Mouse (Mus musculus) embryonic facial prominence, embryonic 14.5 days (tissue): Measurements from ENCODE around the gene Sphkap. TPM values are rescaled to one million over a fixed set of nuclear protein-coding genes. Genes with fewer than 3 reads are reported as not detected.
A peak's percentile ranks its signal among the peaks of the same experiment; 100 is the strongest.

Experiments used
- ATAC-seq: fragments of 200-750 bp; cut with Nextera tagmentation; 2 replicates; pipeline ENCODE4 v1.8.0; 2017; ENCODE audit warnings: low read depth, moderate number of reproducible peaks, moderate TSS enrichment
- DNase-seq: peaks from one replicate; pipeline ENCODE4 v3.0.0-alpha.2; 2015; ENCODE audit warnings: low spot score
- H3K27ac ChIP-seq: fragments of 300-500 bp; sonication (generic); replicated peaks from 2 replicates; pipeline ENCODE4 v1.5.1; 2014; ENCODE audit warnings: low read depth, mild to moderate bottlenecking, low read length, moderate library complexity
- H3K27me3 ChIP-seq: fragments of 300-500 bp; sonication (generic); replicated peaks from 2 replicates; pipeline ENCODE4 v1.6.1; 2014; ENCODE audit warnings: low read length; ENCODE audit not compliant: control insufficient read depth, insufficient read depth
- H3K36me3 ChIP-seq: fragments of 300-500 bp; sonication (generic); 2 replicates; pipeline ENCODE4 v1.6.1; 2014; ENCODE audit warnings: low read length, mixed read lengths; ENCODE audit not compliant: control insufficient read depth, insufficient read depth
- H3K4me1 ChIP-seq: fragments of 300-500 bp; sonication (generic); 2 replicates; pipeline ENCODE4 v1.6.1; 2014; ENCODE audit warnings: antibody characterized with exemption, low read length; ENCODE audit not compliant: control insufficient read depth, insufficient read depth
- H3K4me2 ChIP-seq: fragments of 300-500 bp; sonication (generic); 2 replicates; pipeline ENCODE4 v1.6.1; 2014; ENCODE audit warnings: low read depth, mild to moderate bottlenecking, low read length, moderate library complexity, mixed read lengths
- H3K4me3 ChIP-seq: fragments of 300-500 bp; sonication (generic); 2 replicates; pipeline ENCODE4 v1.5.1; 2014; ENCODE audit warnings: low read depth, mild to moderate bottlenecking, low read length
- H3K9ac ChIP-seq: fragments of 300-500 bp; sonication (generic); 2 replicates; pipeline ENCODE4 v1.6.1; 2014; ENCODE audit warnings: low read depth, mild to moderate bottlenecking, low read length, moderate library complexity, mixed read lengths
- H3K9me3 ChIP-seq: fragments of 300-500 bp; sonication (generic); 2 replicates; pipeline ENCODE4 v1.6.1; 2016; ENCODE audit warnings: low read length; ENCODE audit not compliant: control insufficient read depth
- WGBS: fragments of 180-500 bp; shearing (Covaris S2); extraction: QIAGEN DNeasy Blood & Tissue Kit; methylation state at CpG from one replicate; pipeline ENCODE4 v1.1.7; 2014; 5-methylcytosine and 5-hydroxymethylcytosine counted together
- polyA plus RNA-seq: library from polyadenylated mRNA; unstranded; fragments of >200 nt; fragmentation: Nextera tagmentation; extraction: Ambion mirVana; gene quantifications from 2 replicates; pipeline ENCODE4 v1.2.1, GENCODE M21; 2014

Sphkap gene
- 2.3 and 2.5 TPM in 2 replicates for polyA plus RNA-seq

- 1% methylated on average over 9 of the region's 16 CpGs for whole genome bisulfite sequencing
- Histone ChIP-seq H3K4me3 (peak within 1 kb of the TSS; percentile 45), H3K27ac (no peak within 1 kb of the TSS), H3K36me3 (no peaks in the 10 kb centered on the region), H3K9ac (peak within 1 kb of the TSS; percentile 53), H3K9me3 (no peaks in the 10 kb centered on the region), H3K4me2 (peak within 1 kb of the TSS; percentile 84), H3K4me1 (no peaks in the 10 kb centered on the region), H3K27me3 (peaks cover 5% of the 10 kb centered on the region; the same call in 1 of the 2 replicates)
- ATAC-seq (peak; percentile 82), DNase-seq (peak; percentile 71)
Measured at GRCm38 (mm10) chr1:83408021-83408464, at the start of gene Sphkap. Sphkap (minus strand) TSS chr1:83408200.

- Histone ChIP-seq H3K4me3 (no peak overlapping the region), H3K36me3 (no peaks in the 10 kb centered on the region), H3K4me1 (no peaks in the 10 kb centered on the region), H3K27me3 (no peaks in the 10 kb centered on the region), H3K9ac (no peak overlapping the region), H3K4me2 (no peak overlapping the region), H3K27ac (no peak overlapping the region), H3K9me3 (no peaks in the 10 kb centered on the region)
- ATAC-seq (no peak), DNase-seq (no peak)
- 49% methylated on average over 5 of the region's 5 CpGs for WGBS
Measured at GRCm38 (mm10) chr1:83451291-83451690, 43.3 kb upstream of the Sphkap start.

GRCm38 (mm10) chr1:83440422-83440821, 32.4 kb upstream of the Sphkap start:
- DNase-seq (no peak), ATAC-seq (no peak)
- H3K27ac ChIP-seq = no peak overlapping the region
- no peaks in the 10 kb centered on the region for H3K4me1 ChIP-seq
- no peaks in the 10 kb centered on the region for H3K36me3 ChIP-seq
- no peak overlapping the region for H3K9ac ChIP-seq
- 90% methylated on average over 2 of the region's 2 CpGs for WGBS
- H3K4me3 ChIP-seq = no peak overlapping the region
- no peak overlapping the region for H3K4me2 ChIP-seq
- H3K9me3 ChIP-seq = no peaks in the 10 kb centered on the region
- H3K27me3 ChIP-seq = no peaks in the 10 kb centered on the region

- WGBS = 86% methylated on average over 3 of the region's 3 CpGs
- DNase-seq (no peak), ATAC-seq (no peak)
- Histone ChIP-seq H3K9me3 (no peaks in the 10 kb centered on the region), H3K36me3 (no peaks in the 10 kb centered on the region), H3K4me1 (no peaks in the 10 kb centered on the region), H3K9ac (no peak overlapping the region), H3K4me3 (no peak overlapping the region), H3K27ac (no peak overlapping the region), H3K4me2 (no peak overlapping the region), H3K27me3 (no peaks in the 10 kb centered on the region)
Measured at GRCm38 (mm10) chr1:83433932-83434331, 25.9 kb upstream of the Sphkap start.

GRCm38 (mm10) chr1:83429866-83430265, 21.9 kb upstream of the Sphkap start:
- ATAC-seq = no peak
- H3K4me3 ChIP-seq = no peak overlapping the region

GRCm38 (mm10) chr1:83407616-83408015, 384 bp downstream of the Sphkap start:
- H3K36me3 ChIP-seq = no peaks in the 10 kb centered on the region
- DNase-seq (no peak), ATAC-seq (peak; percentile 33)
- WGBS = 3% methylated on average over 11 of the region's 11 CpGs
- H3K4me1 ChIP-seq = no peaks in the 10 kb centered on the region
- peaks cover 5% of the 10 kb centered on the region; the same call in 1 of the 2 replicates for H3K27me3 ChIP-seq
- H3K4me3 ChIP-seq = peak overlapping the region; percentile 45
- H3K4me2 ChIP-seq = peak overlapping the region; percentile 84
- no peaks in the 10 kb centered on the region for H3K9me3 ChIP-seq
- peak overlapping the region; percentile 53 for H3K9ac ChIP-seq
- no peak overlapping the region for H3K27ac ChIP-seq

More at GRCm38 (mm10) chr1:83429866-83430265, 21.9 kb upstream of the Sphkap start:
- H3K9me3 ChIP-seq = no peaks in the 10 kb centered on the region
- H3K36me3 ChIP-seq = no peaks in the 10 kb centered on the region
- no peak overlapping the region for H3K4me2 ChIP-seq
- H3K9ac ChIP-seq = no peak overlapping the region
- no peaks in the 10 kb centered on the region for H3K4me1 ChIP-seq
- H3K27ac ChIP-seq = no peak overlapping the region
- no peaks in the 10 kb centered on the region for H3K27me3 ChIP-seq
- DNase-seq = no peak

- 17% methylated on average over 8 of the region's 8 CpGs for WGBS
- no peaks in the 10 kb centered on the region for H3K4me1 ChIP-seq
- peaks cover 5% of the 10 kb centered on the region; the same call in 1 of the 2 replicates for H3K27me3 ChIP-seq
- H3K4me2 ChIP-seq = peak overlapping the region; percentile 84
- DNase-seq = no peak
- H3K9me3 ChIP-seq = no peaks in the 10 kb centered on the region
- H3K27ac ChIP-seq = no peak overlapping the region
- H3K9ac ChIP-seq = peak overlapping the region; percentile 53; the same call in 1 of the 2 replicates
- H3K36me3 ChIP-seq = no peaks in the 10 kb centered on the region
- no peak for ATAC-seq
- H3K4me3 ChIP-seq = peak overlapping the region; percentile 45; the same call in 1 of the 2 replicates
Measured at GRCm38 (mm10) chr1:83406882-83407549, 984 bp downstream of the Sphkap start.

- no peaks in the 10 kb centered on the region for H3K36me3 ChIP-seq
- H3K4me3 ChIP-seq = no peak overlapping the region
- no peak for DNase-seq
- H3K4me2 ChIP-seq = no peak overlapping the region
- no peak for ATAC-seq
- 82% methylated on average over 1 of the region's 1 CpGs for WGBS
- H3K4me1 ChIP-seq = no peaks in the 10 kb centered on the region
- no peaks in the 10 kb centered on the region for H3K27me3 ChIP-seq
- no peak overlapping the region for H3K27ac ChIP-seq
- H3K9ac ChIP-seq = no peak overlapping the region
- no peaks in the 10 kb centered on the region for H3K9me3 ChIP-seq
Measured at GRCm38 (mm10) chr1:83401079-83401478, 6.9 kb downstream of the Sphkap start.

- Histone ChIP-seq H3K9ac (no peak overlapping the region), H3K4me1 (no peaks in the 10 kb centered on the region), H3K27ac (no peak overlapping the region), H3K27me3 (no peaks in the 10 kb centered on the region), H3K36me3 (no peaks in the 10 kb centered on the region), H3K4me3 (no peak overlapping the region), H3K9me3 (no peaks in the 10 kb centered on the region), H3K4me2 (no peak overlapping the region)
- WGBS = 81% methylated on average over 2 of the region's 2 CpGs
- no peak for ATAC-seq
- no peak for DNase-seq
Measured at GRCm38 (mm10) chr1:83396284-83396683, 11.7 kb downstream of the Sphkap start.
